Mouse (Mus musculus) brain, embryonic 14.5 days (tissue): ENCODE measurements around the gene Olfr521. TPM values are rescaled to one million over a fixed set of nuclear protein-coding genes. Genes with fewer than 3 reads are reported as not detected.
"Not testable (repeated sequence)": the region's sequence is repeated elsewhere in the genome, so short reads cannot be mapped to it uniquely, and the experiment has no call there.

Experiments
- DNase-seq: peaks from one replicate; pipeline ENCODE4 v3.0.0-alpha.2; 2011; ENCODE audit warnings: low read depth
- CTCF ChIP-seq: fragments of 200-500 bp; IDR thresholded peaks from 2 replicates; pipeline ENCODE4 v1.5.1; 2012; ENCODE audit warnings: inconsistent platforms, mild to moderate bottlenecking, moderate library complexity, borderline replicate concordance; ENCODE audit not compliant: insufficient read depth, insufficient read length; ENCODE audit errors: extremely low read depth
- POLR2A ChIP-seq: fragments of 200-500 bp; IDR thresholded peaks from 2 replicates; pipeline ENCODE4 v1.6.1; 2012; ENCODE audit warnings: mild to moderate bottlenecking, inconsistent platforms, borderline replicate concordance; ENCODE audit not compliant: poor library complexity, insufficient read depth, insufficient read length, severe bottlenecking; ENCODE audit errors: extremely low read depth
- polyA plus RNA-seq: library from polyadenylated mRNA; depleted of rRNA; stranded (reverse); fragments of >200 nt; gene quantifications from 2 replicates; pipeline ENCODE4 v1.2.3, GENCODE M21; 2012; rRNA removed

Gene Olfr521
- polyA plus RNA-seq = not detected in 2 replicates

DNA sequence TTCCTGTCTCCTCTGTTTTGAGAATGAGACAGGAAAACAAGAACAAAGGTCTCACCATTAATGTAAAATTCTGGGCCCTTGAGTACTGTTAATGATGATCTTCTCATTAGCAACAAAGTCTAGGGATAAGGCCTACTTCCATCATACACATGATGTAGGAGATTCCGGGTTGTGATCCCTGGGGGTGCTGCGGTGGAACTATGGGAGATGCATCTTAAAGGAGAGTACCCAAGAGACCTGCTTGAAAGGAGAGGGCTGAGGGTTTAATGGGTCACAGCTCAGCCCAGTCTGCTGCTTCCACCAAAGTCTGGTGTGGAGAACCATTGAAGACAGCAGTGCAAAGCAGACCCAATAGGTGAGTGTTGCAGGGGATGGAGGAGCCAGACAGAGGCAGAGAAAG, at the start of gene Olfr521:
Gene Olfr521, plus strand, starts transcription at position 301 of the 400 bp plus-strand sequence.
- TF ChIP-seq POLR2A (no peak), CTCF (no peak)
- DNase-seq = no peak

DNA sequence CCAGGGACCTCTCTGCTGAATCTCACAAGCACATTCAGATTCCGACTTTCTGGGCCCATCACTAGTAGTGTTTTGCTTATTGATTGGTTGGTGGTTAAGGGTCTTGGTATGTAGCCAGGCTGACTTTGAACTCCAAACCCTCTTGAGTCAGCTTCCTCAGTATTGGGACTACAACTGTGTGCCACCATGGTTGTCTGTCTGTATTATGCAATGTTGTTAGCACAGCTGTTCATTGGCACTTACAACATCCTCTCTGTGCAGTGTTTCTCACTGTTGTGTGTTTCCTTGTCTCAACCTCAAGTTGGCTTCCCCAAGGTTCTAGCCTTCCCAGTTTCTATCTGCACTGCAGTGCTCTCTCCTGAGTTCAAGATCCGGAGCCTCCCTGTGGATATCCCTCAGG, 46.8 kb upstream of the Olfr521 start:
- no peak for DNase-seq
- TF ChIP-seq CTCF (no peak), POLR2A (no peak)

DNA sequence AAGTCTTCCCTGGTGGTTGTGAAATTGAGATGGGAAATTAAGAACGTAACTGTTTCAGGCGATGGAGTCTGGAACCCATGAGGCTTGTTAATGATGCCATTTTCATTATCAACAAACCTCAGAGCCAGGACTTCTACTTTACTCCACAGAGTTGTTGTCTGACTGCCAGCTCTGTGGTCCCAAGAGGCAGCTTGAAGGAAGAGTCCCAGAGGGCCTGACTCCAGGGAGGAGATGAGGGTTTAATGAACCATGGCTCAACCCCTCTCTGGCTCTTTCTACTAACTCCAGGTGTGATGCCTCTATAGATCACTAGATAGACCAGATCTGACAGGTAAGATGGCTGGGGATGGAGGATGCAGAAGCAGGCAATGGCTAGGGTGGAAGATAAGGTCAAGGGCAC, 33.3 kb upstream of the Olfr521 start, which contains the start of gene Olfr520:
Gene Olfr520, plus strand, starts transcription at position 301 of the 400 bp plus-strand sequence.
- TF ChIP-seq POLR2A = no peak
- TF ChIP-seq CTCF = no peak
- DNase-seq = no peak

DNA sequence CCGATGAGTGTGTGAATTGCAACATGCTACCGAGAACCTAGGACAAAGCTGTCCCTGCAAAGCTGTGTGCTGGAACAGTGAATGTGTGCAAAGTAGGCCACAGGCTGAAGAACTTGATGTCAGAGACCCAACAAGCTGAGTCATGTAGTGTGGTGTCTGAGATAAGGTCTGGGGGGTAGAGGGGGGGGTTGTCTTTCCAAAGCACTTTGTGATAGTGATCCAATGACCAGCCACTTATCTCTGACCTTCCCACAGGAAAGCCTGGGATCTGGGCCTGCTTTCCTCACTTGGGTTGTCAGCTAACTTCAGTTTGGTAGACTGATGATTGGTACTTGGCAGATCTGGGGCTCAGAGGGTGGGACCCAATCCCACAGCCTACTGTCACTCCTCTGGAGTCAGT, 28.7 kb upstream of the Olfr521 start:
- no peak for DNase-seq
- TF ChIP-seq POLR2A (no peak), CTCF (no peak)

DNA sequence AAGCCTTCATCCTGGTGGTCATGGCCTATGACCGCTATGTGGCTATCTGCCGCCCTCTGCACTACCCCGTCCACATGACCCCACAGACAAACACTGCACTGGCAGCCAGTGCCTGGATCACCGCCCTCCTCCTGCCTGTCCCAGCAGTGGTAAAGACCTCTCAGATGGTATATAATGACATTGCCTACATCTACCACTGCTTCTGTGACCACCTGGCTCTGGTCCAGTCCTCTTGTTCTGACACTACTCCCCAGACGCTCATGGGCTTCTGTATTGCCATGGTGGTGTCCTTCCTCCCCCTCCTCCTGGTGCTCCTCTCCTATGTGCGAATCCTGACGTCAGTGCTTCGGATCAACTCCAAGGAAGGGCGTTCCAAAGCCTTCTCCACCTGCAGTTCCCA, 27.8 kb upstream of the Olfr521 start:
- DNase-seq = not testable (repeated sequence)

DNA sequence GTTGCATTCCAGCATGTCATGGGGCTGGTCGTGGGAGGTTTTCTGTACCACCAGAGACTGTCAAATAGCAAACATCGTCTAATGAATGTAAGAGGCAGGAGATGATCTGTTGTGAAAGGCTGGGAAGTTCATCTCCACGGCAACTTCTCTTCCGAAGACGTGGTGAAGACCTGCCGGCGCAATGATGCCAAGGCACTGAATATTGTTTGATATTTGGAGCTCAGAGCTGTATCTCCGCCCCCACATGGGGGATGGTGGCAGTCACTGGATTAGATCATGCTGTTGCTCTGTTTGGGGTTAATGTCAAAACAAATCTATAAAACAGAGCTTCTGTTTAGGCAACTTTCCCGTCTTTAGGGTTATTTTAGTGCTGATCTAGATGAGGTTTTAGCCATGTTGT, 24.0 kb upstream of the Olfr521 start:
- peak; percentile 7 for DNase-seq
- TF ChIP-seq POLR2A (no peak), CTCF (no peak)

DNA sequence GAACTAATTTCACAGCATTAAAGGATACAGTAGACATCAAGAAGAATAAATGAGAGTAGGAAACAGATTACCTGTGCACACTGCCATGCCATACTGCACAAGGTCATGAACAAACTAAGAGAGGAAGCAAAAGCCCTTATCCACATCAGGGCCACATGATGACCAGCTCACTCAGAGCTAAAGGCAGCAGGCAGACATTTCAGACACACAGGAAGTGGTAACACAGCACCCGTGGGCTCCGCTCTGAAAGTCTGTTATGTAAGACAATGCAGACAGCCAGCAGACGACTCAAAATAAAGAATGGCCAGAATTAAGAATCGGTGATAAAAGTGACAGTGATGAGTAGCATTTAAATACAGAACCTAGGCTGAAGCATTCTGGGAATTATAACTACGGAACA, 18.1 kb downstream of the Olfr521 start:
- no peak for DNase-seq
- TF ChIP-seq CTCF (no peak), POLR2A (no peak)

DNA sequence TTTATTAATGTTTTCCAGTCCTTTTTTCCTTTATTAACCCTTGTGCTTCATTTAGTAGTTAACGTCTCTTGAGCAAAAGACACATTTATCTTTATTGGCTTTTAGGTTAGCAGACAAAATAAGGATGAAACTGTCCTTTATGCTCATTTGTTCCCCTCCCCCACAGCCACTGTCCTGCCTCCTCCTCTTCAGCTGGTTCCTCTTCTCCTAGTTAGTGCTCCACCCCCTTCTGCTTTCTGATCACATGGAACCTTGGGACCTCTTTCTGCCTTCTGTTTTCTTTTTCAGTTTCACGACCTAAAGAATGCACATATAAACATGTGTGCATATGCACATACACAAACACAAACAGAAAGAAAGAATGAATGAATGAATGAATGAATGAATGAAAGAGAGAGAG, 18.6 kb downstream of the Olfr521 start:
- no peak for TF ChIP-seq POLR2A
- TF ChIP-seq CTCF = no peak
- no peak for DNase-seq

DNA sequence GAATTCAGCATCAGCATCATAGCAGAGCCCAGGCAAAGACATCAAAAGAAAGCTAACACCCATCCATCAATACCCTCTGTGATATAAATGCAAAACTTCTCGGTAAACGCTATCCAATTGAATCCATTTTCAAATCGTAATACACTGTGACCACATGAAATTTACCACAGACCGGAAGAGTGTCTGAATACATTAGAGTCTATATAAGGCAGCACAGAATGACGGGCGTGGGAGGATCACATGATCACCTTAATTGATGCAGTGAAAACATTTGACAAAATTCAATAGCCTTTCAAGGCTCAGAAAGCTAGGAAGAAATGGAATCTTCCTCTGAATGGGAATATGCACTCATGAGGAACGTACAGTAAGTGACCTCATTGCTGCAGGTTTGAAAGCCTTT, 20.1 kb downstream of the Olfr521 start:
- TF ChIP-seq POLR2A (no peak), CTCF (no peak)
- peak; percentile 4 for DNase-seq

DNA sequence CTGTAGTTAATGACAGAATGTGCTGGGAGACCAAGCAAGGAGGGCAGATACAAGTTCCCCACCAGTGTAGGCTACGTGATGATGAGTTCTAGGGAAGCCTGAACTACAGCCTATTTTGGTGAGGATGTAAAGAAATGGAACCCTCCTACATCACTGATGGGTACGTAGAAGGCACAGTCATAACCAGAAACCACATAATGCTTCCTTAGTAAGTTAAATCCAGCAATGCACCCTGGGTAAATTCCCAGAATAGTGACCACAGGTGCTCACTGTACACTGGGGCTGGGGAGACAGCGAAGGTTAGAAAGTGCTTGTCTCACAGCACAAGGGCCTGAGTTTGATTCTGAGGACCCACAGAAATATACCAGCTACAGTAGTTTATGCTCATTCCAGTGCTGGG, 22.2 kb downstream of the Olfr521 start:
- no peak for DNase-seq
- TF ChIP-seq POLR2A = no peak
- no peak for TF ChIP-seq CTCF

DNA sequence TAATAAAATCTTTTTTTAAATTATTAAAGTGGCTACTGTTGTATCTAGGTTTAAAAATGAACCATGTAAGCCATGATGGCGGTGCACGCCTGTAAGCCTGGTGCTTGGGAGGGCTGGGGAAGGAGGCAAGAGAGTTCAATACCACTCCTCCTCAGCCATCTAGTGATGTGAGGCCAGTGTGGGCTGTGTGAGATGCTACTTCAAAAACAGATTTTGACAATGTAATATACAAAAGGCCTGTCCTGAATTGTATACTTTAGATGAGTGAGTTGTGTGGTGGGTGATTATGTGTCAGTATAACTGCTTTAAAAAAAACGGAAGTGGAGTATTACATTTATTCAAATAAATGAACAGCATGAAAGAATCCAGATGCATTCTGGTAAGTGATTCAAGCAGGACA, 23.5 kb downstream of the Olfr521 start:
- TF ChIP-seq POLR2A (no peak), CTCF (no peak)
- no peak for DNase-seq

DNA sequence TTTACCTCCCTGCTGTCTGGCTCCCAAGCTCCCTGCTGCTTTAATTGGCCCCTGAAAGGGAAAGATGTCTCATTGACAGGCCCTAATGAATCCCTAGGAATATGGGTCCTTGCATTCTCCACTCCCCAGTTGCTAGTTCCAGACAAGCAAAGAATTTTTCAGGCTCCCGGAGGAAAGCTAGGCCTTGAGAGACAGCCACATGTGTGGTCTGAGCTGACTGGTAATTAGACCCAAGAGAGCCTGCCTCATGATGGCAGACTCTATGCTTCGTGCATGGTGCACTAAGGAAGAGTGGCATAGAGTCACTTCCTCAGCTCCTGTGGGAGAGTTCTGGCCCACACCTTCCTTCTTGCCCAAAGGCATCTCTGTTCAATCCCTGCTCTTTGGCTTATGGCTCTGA, 24.6 kb downstream of the Olfr521 start:
- TF ChIP-seq POLR2A (no peak), CTCF (no peak)
- DNase-seq = peak; percentile 18

DNA sequence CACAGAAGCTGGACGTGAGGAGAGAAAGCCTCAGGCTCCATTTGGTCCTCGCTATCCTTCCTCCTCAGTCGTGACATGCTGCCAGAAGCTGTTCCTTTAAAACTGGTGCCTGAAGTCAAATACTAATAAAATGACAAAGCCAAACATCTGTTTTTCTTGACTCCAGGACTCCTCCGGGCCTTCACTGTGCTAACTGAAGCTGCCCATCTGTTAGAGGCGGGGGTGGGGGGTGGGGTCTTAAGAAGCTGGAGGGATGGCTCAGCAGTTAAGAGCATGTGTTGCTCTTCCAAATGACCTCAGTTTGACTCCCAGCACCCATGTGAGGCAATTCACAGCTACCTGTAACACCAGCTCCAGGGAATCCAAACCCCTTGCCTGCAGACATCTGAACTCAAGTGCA, 25.3 kb downstream of the Olfr521 start:
- DNase-seq = peak; percentile 3
- no peak for TF ChIP-seq CTCF
- no peak for TF ChIP-seq POLR2A

DNA sequence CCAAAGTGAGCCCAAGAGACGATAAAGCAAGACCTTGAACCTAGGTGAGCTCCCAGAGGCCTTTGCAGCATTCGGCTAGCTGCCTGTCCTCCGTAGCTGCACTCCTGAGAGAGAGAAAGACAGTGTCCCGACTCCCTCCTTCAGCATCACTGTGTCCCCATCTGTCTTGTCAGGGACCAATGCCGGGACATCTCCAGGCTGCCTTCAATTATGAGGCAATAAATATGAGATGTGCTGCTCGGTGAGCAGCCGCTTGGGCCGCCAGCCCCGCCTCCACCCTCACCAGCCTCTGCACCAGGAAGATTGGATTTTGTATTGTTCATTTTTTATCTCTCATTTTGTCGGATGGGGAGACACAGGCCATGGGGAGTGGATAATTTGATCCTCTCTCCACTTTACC, 27.5 kb downstream of the Olfr521 start:
- TF ChIP-seq POLR2A (no peak), CTCF (no peak)
- peak; percentile 28 for DNase-seq
